Mouse (Mus musculus): ENCODE data around the gene Ruvbl1. TPM values are rescaled to one million over a fixed set of nuclear protein-coding genes. Genes with fewer than 3 reads are reported as not detected.

The Ruvbl1 gene
- total and polyA plus RNA-seq, 3 experiments = 156 to 169 (median 159) TPM

DNA sequence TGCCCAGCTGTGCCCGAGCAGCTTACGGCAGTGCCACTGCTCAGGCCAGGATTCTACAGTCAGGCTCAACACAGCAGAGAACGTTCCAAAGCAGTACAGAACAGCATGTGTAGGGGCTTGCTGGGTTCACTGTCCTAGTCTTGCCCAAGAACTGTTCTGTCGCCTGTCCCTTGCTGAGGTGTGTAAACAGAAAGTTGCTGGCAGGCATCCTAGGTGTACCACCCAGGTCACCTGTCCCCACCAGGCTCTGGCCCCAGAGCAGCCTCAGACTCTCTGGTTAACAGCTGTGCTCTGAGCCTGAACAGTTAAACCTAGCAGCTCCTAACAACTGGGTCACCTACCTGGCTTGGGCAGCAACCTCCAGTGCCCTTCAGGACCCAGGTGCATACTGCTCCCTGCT is 37.8 kb downstream of the Ruvbl1 start:
- DNase-seq (ENCODE audit: extremely low read depth) = no peak
- Histone ChIP-seq H3K9ac (ENCODE audit: insufficient read depth, low read depth) (no peak overlapping the region), H3K27me3 (replicated peaks) (no peaks in the 10 kb centered on the region), H3K4me1 (ENCODE audit: control insufficient read depth in 1 of 2, insufficient read depth in 2 of 2) (no peaks in the 10 kb centered on the region), H3K36me3 (replicated peaks in 1 of 2; ENCODE audit: control insufficient read depth in 1 of 2, insufficient read depth in 1 of 2, low read length in 1 of 2) (peaks cover 81 to 100% of the 10 kb centered on the region in 2 experiments), H3K27ac (ENCODE audit: insufficient read depth, low read depth) (no peak overlapping the region), H3K9me3 (replicated peaks; ENCODE audit: low read length) (no peaks in the 10 kb centered on the region), H3K4me2 (ENCODE audit: insufficient read depth, low read depth, poor library complexity, severe bottlenecking) (no peak overlapping the region), H3K4me3 (replicated peaks in 1 of 3; ENCODE audit: low read depth in 2 of 3, low read length in 2 of 3, poor library complexity in 1 of 3) (no peak overlapping the region), H3K79me2 (replicated peaks; ENCODE audit: control insufficient read depth, extremely low read depth, insufficient read depth, poor library complexity, severe bottlenecking) (no peaks in the 10 kb centered on the region)
- dilution Hi-C loops (cut with MboI; ENCODE audit: extremely low pct_ligation_motif_present, extremely low pct_unique_long_range_greater_than_20kb, low sequenced_read_pairs) (no loop called here), in situ Hi-C loops (cut with MboI; ENCODE audit: low pct_ligation_motif_present, low pct_unique_long_range_greater_than_20kb, low sequenced_read_pairs) (no loop called here)
- TF ChIP-seq HCFC1 (IDR thresholded peaks at IDR 0.05; ENCODE audit: low read depth, low read length) (no peak), ZMIZ1 (IDR thresholded peaks at IDR 0.05; ENCODE audit: low read depth, low read length) (no peak), RAD21 (IDR thresholded peaks at IDR 0.05; ENCODE audit: low read depth, low read length) (no peak; the same call in 1 of the 2 replicates), MAX (IDR thresholded peaks at IDR 0.05; ENCODE audit: low read length) (no peak), MEF2A (IDR thresholded peaks at IDR 0.05; ENCODE audit: borderline replicate concordance, low read depth, low read length) (no peak), MYC (IDR thresholded peaks at IDR 0.05; ENCODE audit: low read depth, low read length) (no peak), PAX5 (IDR thresholded peaks at IDR 0.05; ENCODE audit: low read length) (no peak), GABPA (IDR thresholded peaks at IDR 0.05; ENCODE audit: insufficient replicate concordance, low read depth, low read length) (no peak), MAFK (IDR thresholded peaks at IDR 0.05; ENCODE audit: insufficient replicate concordance, low read length) (no peak), USF2 (conservative IDR thresholded peaks at IDR 0.05; ENCODE audit: low read depth, low read length) (no peak), EP300 (IDR thresholded peaks at IDR 0.05; ENCODE audit: low read length) (no peak), SIN3A (IDR thresholded peaks at IDR 0.05; ENCODE audit: low read length) (no peak), JUN (IDR thresholded peaks at IDR 0.05; ENCODE audit: insufficient read depth, low read depth, low read length) (no peak), CTCF (conservative IDR thresholded peaks at IDR 0.05 in 1 of 2, IDR thresholded peaks at IDR 0.05 in 1 of 2; ENCODE audit: low read depth in 2 of 2, low read length in 2 of 2) (no peak), KAT2A (IDR thresholded peaks at IDR 0.05; ENCODE audit: insufficient replicate concordance, low read length) (no peak), UBTF (IDR thresholded peaks at IDR 0.05; ENCODE audit: low read depth, low read length) (no peak), MAZ (IDR thresholded peaks at IDR 0.05; ENCODE audit: low read depth, low read length) (no peak), SMC3 (IDR thresholded peaks at IDR 0.05; ENCODE audit: low read depth, low read length) (no peak), E2F4 (IDR thresholded peaks at IDR 0.05; ENCODE audit: insufficient replicate concordance, low read depth, low read length) (no peak)

DNA sequence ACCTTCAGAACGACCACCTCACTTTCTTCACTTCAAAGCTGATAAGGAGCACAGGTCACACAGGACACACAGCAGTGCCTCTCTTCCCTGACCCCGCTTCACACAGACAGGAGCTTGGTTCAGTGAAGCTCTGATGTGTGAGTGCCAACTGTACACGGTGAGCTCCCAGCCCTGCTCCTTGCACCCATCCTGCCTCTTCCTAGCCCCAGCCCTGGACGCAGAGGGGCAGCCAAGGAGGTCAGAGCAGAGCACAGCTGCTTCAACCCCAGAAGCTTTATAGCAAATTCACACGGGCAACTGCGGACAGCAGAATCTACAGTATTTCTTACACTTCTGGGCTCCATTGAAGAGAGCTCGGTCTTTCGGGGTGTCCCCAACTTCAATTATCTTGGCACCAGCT is 48.8 kb downstream of the Ruvbl1 start:
- TF ChIP-seq CHD1 (IDR thresholded peaks at IDR 0.05; ENCODE audit: low read depth, low read length) = no peak
- no peak for TF ChIP-seq JUN (IDR thresholded peaks at IDR 0.05; ENCODE audit: insufficient read depth, low read depth, low read length)
- no peak for TF ChIP-seq ZNF384 (IDR thresholded peaks at IDR 0.05; ENCODE audit: low read depth, low read length)
- TF ChIP-seq RAD21 (IDR thresholded peaks at IDR 0.05; ENCODE audit: low read depth, low read length) = no peak
- TF ChIP-seq IRF4 (IDR thresholded peaks at IDR 0.05; ENCODE audit: low read depth, low read length) = no peak
- no peak for TF ChIP-seq NELFE (IDR thresholded peaks at IDR 0.05; ENCODE audit: low read depth, low read length)
- TF ChIP-seq CHD2 (IDR thresholded peaks at IDR 0.05; ENCODE audit: low read length) = no peak
- TF ChIP-seq KAT2A (IDR thresholded peaks at IDR 0.05; ENCODE audit: insufficient replicate concordance, low read length) = no peak
- no peak for TF ChIP-seq USF1 (IDR thresholded peaks at IDR 0.05; ENCODE audit: low read depth, low read length)
- TF ChIP-seq HCFC1 (IDR thresholded peaks at IDR 0.05; ENCODE audit: low read depth, low read length) = no peak
- no peak for TF ChIP-seq NRF1 (IDR thresholded peaks at IDR 0.05; ENCODE audit: low read depth, low read length)
- TF ChIP-seq ZMIZ1 (IDR thresholded peaks at IDR 0.05; ENCODE audit: low read depth, low read length) = no peak
- no peak for TF ChIP-seq MAX (IDR thresholded peaks at IDR 0.05; ENCODE audit: low read length)
- Histone ChIP-seq H3K4me1 (ENCODE audit: control insufficient read depth in 1 of 2, insufficient read depth in 2 of 2) (peaks cover 10 to 24% of the 10 kb centered on the region in 2 experiments), H3K27me3 (replicated peaks) (no peaks in the 10 kb centered on the region), H3K79me2 (replicated peaks; ENCODE audit: control insufficient read depth, extremely low read depth, insufficient read depth, poor library complexity, severe bottlenecking) (peaks cover 75% of the 10 kb centered on the region), H3K27ac (ENCODE audit: insufficient read depth, low read depth) (no peak overlapping the region), H3K4me2 (ENCODE audit: insufficient read depth, low read depth, poor library complexity, severe bottlenecking) (no peak overlapping the region), H3K9ac (ENCODE audit: insufficient read depth, low read depth) (no peak overlapping the region), H3K36me3 (replicated peaks in 1 of 2; ENCODE audit: control insufficient read depth in 1 of 2, insufficient read depth in 1 of 2, low read length in 1 of 2) (peaks cover 65 to 80% of the 10 kb centered on the region in 2 experiments), H3K9me3 (replicated peaks; ENCODE audit: low read length) (no peaks in the 10 kb centered on the region), H3K4me3 (replicated peaks in 1 of 3; ENCODE audit: low read depth in 2 of 3, low read length in 2 of 3, poor library complexity in 1 of 3) (no peak overlapping the region)
- in situ Hi-C loops (cut with MboI; ENCODE audit: low pct_ligation_motif_present, low pct_unique_long_range_greater_than_20kb, low sequenced_read_pairs) (no loop called here), dilution Hi-C loops (cut with MboI; ENCODE audit: extremely low pct_ligation_motif_present, extremely low pct_unique_long_range_greater_than_20kb, low sequenced_read_pairs) (no loop called here)
- DNase-seq (ENCODE audit: extremely low read depth) = no peak
